Mouse (Mus musculus) heart, postnatal 0 days (tissue): ENCODE results near the gene Prss45.

Experiments used
- CTCF ChIP-seq: IDR thresholded peaks from 2 replicates; pipeline ENCODE4 v1.5.1; 2016; ENCODE audit warnings: antibody characterized with exemption, control low read depth, low read depth
- EP300 ChIP-seq: IDR thresholded peaks from 2 replicates; pipeline ENCODE4 v1.6.1; 2016; ENCODE audit warnings: antibody characterized with exemption, low read depth

- TF ChIP-seq CTCF: no peak
- no peak for TF ChIP-seq EP300
Measured at GRCm38 (mm10) chr9:110788169-110788568, 46.2 kb upstream of the Prss45 start.
